Mouse (Mus musculus) lung, adult 2 months (tissue): ENCODE results near the gene Rnaseh1.

Experiments
- CTCF ChIP-seq: fragments of 200-500 bp; IDR thresholded peaks from 2 replicates; pipeline ENCODE4 v1.5.1; 2011; ENCODE audit warnings: mild to moderate bottlenecking, low read length, control low read depth; ENCODE audit not compliant: insufficient read depth
- POLR2A ChIP-seq: fragments of 200-500 bp; IDR thresholded peaks from 2 replicates; pipeline ENCODE4 v1.6.1; 2011; ENCODE audit warnings: low read depth, mild to moderate bottlenecking, control low read depth, low read length, borderline replicate concordance; ENCODE audit errors: extremely low read depth

DNA sequence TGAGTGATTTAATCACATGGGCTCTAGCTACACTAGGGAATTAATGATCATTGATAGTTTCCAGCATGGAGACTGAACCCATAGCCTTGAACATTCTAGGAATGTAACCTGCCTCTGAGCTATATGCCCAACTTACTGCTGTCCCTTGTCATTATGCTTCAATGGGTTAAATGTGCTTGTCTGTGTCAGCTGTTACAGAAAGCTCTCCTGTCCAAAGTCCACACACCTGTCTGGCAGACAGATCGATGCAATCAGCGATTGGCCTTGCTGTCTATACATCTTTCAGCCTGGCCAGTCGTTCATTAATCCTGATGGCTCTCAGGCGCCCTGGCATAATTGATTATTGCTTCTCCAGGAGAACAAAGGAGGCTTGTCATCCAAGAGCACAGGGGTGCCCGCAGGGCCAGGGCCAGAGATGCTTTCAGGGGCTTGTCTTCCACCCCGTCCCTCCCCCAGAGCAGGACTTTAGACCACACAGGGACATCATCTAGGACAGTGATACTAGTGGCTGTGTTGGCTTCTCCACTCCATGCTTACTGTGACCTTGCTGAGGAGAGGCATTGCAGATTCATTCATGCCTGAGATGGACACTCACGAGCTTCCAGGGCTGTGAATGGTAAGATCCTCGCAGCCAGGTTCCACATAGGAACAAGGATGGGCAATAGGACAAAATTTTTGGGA, 36.9 kb downstream of the Rnaseh1 start:
- TF ChIP-seq CTCF (no peak), POLR2A (no peak)
